Mouse (Mus musculus) intestine, postnatal 0 days (tissue): Measurements from ENCODE around the gene Sertad2. TPM values are rescaled to one million over a fixed set of nuclear protein-coding genes. Genes with fewer than 3 reads are reported as not detected.

Source experiments
- ATAC-seq: fragments of 200-750 bp; cut with Nextera tagmentation; 2 replicates; pipeline ENCODE4 v1.8.0; 2017; ENCODE audit warnings: mild to moderate bottlenecking, moderate TSS enrichment, moderate library complexity
- H3K27ac ChIP-seq: fragments of 300-500 bp; sonication (generic); 2 replicates; pipeline ENCODE4 v1.5.1; 2014; ENCODE audit warnings: mild to moderate bottlenecking, low read depth, low read length, moderate library complexity
- H3K27me3 ChIP-seq: fragments of 300-500 bp; sonication (generic); replicated peaks from 2 replicates; pipeline ENCODE4 v1.6.1; 2014; ENCODE audit warnings: low read length, mixed read lengths; ENCODE audit not compliant: control insufficient read depth, insufficient read depth
- H3K36me3 ChIP-seq: fragments of 300-500 bp; sonication (generic); 2 replicates; pipeline ENCODE4 v1.6.1; 2014; ENCODE audit warnings: mild to moderate bottlenecking, moderate library complexity; ENCODE audit not compliant: control insufficient read depth, insufficient read depth
- H3K4me1 ChIP-seq: fragments of 300-500 bp; sonication (generic); replicated peaks from 2 replicates; pipeline ENCODE4 v1.6.1; 2014; ENCODE audit warnings: antibody characterized with exemption, low read length, mixed read lengths; ENCODE audit not compliant: control insufficient read depth, insufficient read depth
- H3K4me2 ChIP-seq: fragments of 300-500 bp; sonication (generic); replicated peaks from 2 replicates; pipeline ENCODE4 v1.6.1; 2014; ENCODE audit warnings: low read depth, mild to moderate bottlenecking, moderate library complexity
- H3K4me3 ChIP-seq: fragments of 300-500 bp; sonication (generic); 2 replicates; pipeline ENCODE4 v1.5.1; 2014; ENCODE audit warnings: low read depth, low read length
- H3K9ac ChIP-seq: fragments of 300-500 bp; sonication (generic); 2 replicates; pipeline ENCODE4 v1.6.1; 2014; ENCODE audit warnings: mild to moderate bottlenecking, low read depth, low read length
- H3K9me3 ChIP-seq: fragments of 300-500 bp; sonication (generic); 2 replicates; pipeline ENCODE4 v1.6.1; 2016; ENCODE audit warnings: mixed run types; ENCODE audit not compliant: control insufficient read depth
- CTCF ChIP-seq: sonication (generic); IDR thresholded peaks from 2 replicates; pipeline ENCODE4 v1.5.1; 2016; ENCODE audit warnings: low read depth, mild to moderate bottlenecking, control low read depth, antibody characterized with exemption, moderate library complexity
- WGBS: fragments of 180-500 bp; shearing (Covaris S2); extraction: QIAGEN DNeasy Blood & Tissue Kit; methylation state at CpG from one replicate; pipeline ENCODE4 v1.1.7; 2014; 5-methylcytosine and 5-hydroxymethylcytosine counted together
- polyA plus RNA-seq: library from polyadenylated mRNA; unstranded; fragments of >200 nt; fragmentation: Nextera tagmentation; extraction: Ambion mirVana; gene quantifications from 2 replicates; pipeline ENCODE4 v1.2.1, GENCODE M21; 2015

Gene Sertad2
- polyA plus RNA-seq, 1 experiment from 2014 or later = 38.2 TPM

- Histone ChIP-seq H3K27me3 (no peaks in the 10 kb centered on the region), H3K4me3 (no peak overlapping the region), H3K9ac (no peak overlapping the region), H3K9me3 (no peaks in the 10 kb centered on the region), H3K36me3 (no peaks in the 10 kb centered on the region), H3K27ac (no peak overlapping the region), H3K4me2 (no peak overlapping the region), H3K4me1 (no peaks in the 10 kb centered on the region)
- TF ChIP-seq CTCF = no peak
- WGBS = 94% methylated on average over 2 of the region's 2 CpGs
- no peak for ATAC-seq
Observed at GRCm38 (mm10) chr11:20521321-20521720, 21.7 kb upstream of the Sertad2 start.

- Histone ChIP-seq H3K9me3 (no peaks in the 10 kb centered on the region), H3K4me3 (no peak overlapping the region), H3K4me1 (no peaks in the 10 kb centered on the region), H3K36me3 (no peaks in the 10 kb centered on the region), H3K27ac (no peak overlapping the region), H3K9ac (no peak overlapping the region), H3K27me3 (no peaks in the 10 kb centered on the region), H3K4me2 (no peak overlapping the region)
- 73% methylated on average over 4 of the region's 4 CpGs for WGBS
- TF ChIP-seq CTCF = no peak
- ATAC-seq = no peak
Observed at GRCm38 (mm10) chr11:20522750-20523149, 20.3 kb upstream of the Sertad2 start.

- no peak overlapping the region for H3K27ac ChIP-seq
- no peak overlapping the region for H3K4me3 ChIP-seq
- no peaks in the 10 kb centered on the region for H3K36me3 ChIP-seq
- no peaks in the 10 kb centered on the region for H3K9me3 ChIP-seq
- TF ChIP-seq CTCF = 0 out of 2 replicates have a peak, but pooled peaks have one; percentile 7
- no peak overlapping the region for H3K4me2 ChIP-seq
- H3K4me1 ChIP-seq = no peaks in the 10 kb centered on the region
- H3K9ac ChIP-seq = no peak overlapping the region
- ATAC-seq = peak; percentile 70
- no peaks in the 10 kb centered on the region for H3K27me3 ChIP-seq
- 67% methylated on average over 1 of the region's 1 CpGs for WGBS
Observed at GRCm38 (mm10) chr11:20524435-20524834, 18.6 kb upstream of the Sertad2 start.

- Histone ChIP-seq H3K27me3 (no peaks in the 10 kb centered on the region), H3K9me3 (no peaks in the 10 kb centered on the region), H3K27ac (no peak overlapping the region), H3K4me2 (no peak overlapping the region), H3K4me3 (no peak overlapping the region), H3K9ac (no peak overlapping the region), H3K36me3 (no peaks in the 10 kb centered on the region), H3K4me1 (no peaks in the 10 kb centered on the region)
- ATAC-seq = no peak
- TF ChIP-seq CTCF = no peak
- WGBS = 85% methylated on average over 8 of the region's 8 CpGs
Observed at GRCm38 (mm10) chr11:20525909-20526308, 17.1 kb upstream of the Sertad2 start.

- Histone ChIP-seq H3K9ac (no peak overlapping the region), H3K27ac (no peak overlapping the region), H3K36me3 (no peaks in the 10 kb centered on the region), H3K27me3 (no peaks in the 10 kb centered on the region), H3K4me1 (peaks cover 7% of the 10 kb centered on the region; the same call in 1 of the 2 replicates), H3K4me3 (no peak overlapping the region), H3K4me2 (no peak overlapping the region), H3K9me3 (no peaks in the 10 kb centered on the region)
- TF ChIP-seq CTCF = no peak
- no peak for ATAC-seq
- WGBS = 94% methylated on average over 3 of the region's 3 CpGs
Observed at GRCm38 (mm10) chr11:20527901-20528300, 15.2 kb upstream of the Sertad2 start.

GRCm38 (mm10) chr11:20531682-20531991 lies 11.4 kb upstream of the Sertad2 start:
- no peak for TF ChIP-seq CTCF
- Histone ChIP-seq H3K27me3 (no peaks in the 10 kb centered on the region), H3K27ac (peak overlapping the region; percentile 73; the same call in 1 of the 2 replicates), H3K4me3 (peak overlapping the region; percentile 52), H3K4me2 (peak overlapping the region; percentile 91), H3K36me3 (no peaks in the 10 kb centered on the region), H3K9me3 (no peaks in the 10 kb centered on the region), H3K4me1 (peaks cover 7% of the 10 kb centered on the region; the same call in 1 of the 2 replicates), H3K9ac (peak overlapping the region; percentile 66)
- no peak for ATAC-seq
- WGBS = 16% methylated on average over 1 of the region's 1 CpGs
